Mouse (Mus musculus) ovary, postnatal 14 days (tissue): ENCODE results near the gene Rptor.

Source experiments
- DNase-seq: peaks from one replicate; pipeline ENCODE4 v3.0.0; 2022; ENCODE audit warnings: low spot score

The Rptor gene

GRCm38 (mm10) chr11:119603527-119603905, 811 bp downstream of the Rptor start:
- DNase-seq: no peak

DNA sequence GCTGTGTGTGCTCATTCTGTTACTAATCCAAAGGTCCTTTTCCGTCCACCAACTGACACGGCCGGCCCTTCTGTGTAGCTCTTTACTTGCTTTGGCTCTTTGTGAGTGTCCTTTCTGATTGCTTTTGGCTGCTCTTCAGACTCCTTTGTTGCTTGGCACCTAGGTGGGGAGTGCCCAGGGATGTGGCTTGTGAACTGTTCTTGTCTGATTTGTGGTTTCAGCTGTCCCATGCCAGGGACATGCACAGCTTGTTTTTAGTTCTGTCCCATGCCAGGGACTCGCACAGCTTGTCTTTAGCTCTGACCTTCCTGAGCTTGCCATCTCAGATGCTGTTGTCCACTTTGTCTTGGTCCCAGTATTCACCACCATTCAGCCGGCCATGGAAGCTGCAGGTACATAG, 4.8 kb downstream of the Rptor start:
- no peak for DNase-seq

- DNase-seq: no peak
Observed at GRCm38 (mm10) chr11:119611496-119611895, 8.8 kb downstream of the Rptor start.

DNA sequence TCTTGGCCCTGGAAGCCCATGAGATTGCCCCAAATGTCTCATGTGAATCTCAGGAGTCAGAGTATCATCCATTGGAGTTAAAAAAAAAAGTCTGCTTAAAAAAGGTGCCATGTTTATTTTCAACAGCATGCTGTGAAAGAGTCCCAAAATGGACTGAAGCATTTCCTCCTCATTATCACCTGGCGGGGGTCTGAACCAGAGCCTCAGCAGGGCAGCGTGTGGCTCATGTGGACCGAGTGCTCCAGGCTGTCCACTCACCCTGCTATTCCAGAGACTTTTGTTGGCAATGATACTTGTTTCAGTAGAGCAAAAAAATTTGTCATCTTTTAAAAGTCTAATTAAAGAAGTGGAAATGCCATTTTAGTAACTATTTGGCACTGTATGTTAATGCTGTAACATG, 9.5 kb downstream of the Rptor start:
- no peak for DNase-seq

GRCm38 (mm10) chr11:119615087-119615486, 12.4 kb downstream of the Rptor start:
- DNase-seq: no peak

DNA sequence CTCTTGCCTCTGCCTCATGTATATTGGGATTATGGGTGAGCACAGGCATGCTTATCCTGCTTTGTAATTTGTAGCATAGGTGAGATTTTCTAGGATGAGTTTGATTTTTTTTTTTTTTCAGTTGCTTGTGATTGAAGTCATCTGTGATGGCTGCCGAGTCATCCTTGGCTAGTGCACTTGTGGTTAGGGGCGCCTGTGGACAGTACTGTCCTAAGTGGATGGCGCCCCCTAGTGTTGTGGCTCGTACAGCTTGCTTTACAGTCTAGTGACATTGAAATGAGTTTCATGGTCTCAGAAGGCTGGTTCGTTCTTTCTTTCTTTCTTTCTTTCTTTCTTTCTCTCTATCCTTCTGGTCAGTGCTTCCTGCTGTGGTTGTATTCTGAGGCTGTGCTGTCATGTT, 16.1 kb downstream of the Rptor start:
- DNase-seq: peak; percentile 15

DNA sequence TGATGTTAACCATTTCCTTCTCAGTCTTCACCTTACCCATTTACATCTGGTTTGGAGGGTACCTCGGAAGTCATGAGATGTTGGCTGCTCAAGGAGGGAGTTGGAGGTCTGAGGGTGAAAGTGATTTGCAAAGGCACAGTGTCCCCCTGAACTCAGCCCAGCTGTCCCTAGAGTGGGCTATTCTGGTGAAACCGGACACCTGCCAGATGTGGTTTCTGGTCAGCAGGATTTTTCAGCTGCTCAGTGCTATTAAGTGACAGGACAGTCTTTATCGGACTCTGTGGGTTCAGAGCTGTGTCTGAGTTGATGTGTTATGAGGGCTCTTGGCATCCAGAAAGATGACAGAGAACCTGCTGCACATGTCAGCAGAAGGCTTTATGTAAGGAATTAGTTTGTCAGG, 18.6 kb downstream of the Rptor start:
- no peak for DNase-seq

GRCm38 (mm10) chr11:119623800-119624199, 21.1 kb downstream of the Rptor start:
- DNase-seq: no peak

DNA sequence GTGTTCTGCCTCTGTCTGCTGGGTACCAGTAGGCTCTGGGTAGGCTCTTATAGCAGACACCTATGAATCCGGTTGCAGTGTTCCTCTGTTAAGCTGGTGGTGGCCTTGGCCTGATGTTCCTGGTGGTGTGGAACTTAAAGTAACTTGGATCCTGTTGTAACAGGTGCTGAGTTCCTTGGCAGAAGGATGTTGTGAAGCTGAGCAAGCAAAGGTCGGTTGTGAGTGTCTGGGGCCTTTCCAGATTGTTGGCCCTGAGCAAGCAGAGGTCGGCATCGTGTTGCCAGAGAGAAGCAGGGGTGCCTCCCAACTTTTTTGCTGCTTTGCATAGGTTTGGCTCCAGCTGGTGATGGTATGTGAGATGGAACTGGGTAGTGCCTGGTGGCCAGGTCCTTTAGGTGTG, 21.7 kb downstream of the Rptor start:
- DNase-seq: no peak

GRCm38 (mm10) chr11:119624955-119625354, 22.2 kb downstream of the Rptor start:
- no peak for DNase-seq

DNA sequence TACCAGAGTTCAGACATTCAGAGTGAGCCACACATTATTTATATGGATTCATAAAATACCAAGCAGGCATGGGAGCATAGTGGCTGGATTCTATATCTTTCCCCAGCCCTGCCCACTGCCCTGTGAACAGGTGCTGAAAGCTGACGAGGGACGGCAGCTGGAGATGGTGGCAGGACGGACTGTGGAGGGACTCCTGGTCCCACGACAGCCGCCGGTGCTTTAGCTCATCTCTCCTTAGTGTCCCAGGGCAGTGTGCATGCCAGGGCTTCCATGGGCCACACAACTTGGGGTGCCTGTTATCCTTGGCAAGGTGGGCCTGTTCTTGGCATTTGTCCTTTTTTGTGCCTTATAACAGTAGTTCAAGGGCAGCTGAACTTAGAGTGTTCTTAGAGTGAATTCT, 22.8 kb downstream of the Rptor start:
- DNase-seq: no peak

DNA sequence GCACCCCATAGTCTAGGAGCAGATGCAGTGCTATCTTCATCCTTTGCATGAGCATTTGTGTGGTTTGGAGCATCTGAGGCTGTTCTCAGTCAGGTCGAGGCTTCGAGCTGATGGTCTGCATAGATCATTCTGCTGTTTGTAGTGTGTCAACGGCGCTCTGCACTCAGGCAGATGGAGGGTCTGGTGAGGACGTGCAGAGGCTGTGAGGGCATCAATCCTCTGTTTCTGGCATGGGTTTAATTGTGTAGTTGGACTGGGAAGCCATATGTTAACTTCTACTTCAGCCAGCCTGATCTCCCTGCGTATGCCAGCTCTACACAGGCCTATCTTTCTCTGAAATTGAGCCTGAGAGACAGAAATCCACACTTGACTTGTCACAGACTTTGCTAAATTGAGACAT, 23.2 kb downstream of the Rptor start:
- no peak for DNase-seq

GRCm38 (mm10) chr11:119627243-119627642, 24.5 kb downstream of the Rptor start:
- DNase-seq: no peak

DNA sequence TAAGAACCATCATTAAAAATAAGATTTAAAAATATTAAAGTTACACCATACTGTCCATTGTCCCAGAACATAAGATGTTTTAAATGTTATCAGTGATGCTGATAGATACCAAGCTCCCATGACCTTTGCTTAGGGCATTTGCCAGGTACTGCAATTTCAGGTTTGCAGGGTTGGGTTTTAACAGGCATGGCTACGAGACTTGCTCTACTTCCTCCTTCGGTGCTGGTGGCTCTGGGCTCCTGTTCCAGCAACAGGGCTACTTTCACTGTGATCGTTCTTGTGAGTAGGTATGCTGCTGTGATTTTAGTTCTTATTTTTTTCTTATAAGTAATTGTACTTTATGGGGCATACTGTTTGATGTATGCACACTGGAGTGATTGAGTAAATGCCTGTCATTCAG, 26.4 kb downstream of the Rptor start:
- no peak for DNase-seq

DNA sequence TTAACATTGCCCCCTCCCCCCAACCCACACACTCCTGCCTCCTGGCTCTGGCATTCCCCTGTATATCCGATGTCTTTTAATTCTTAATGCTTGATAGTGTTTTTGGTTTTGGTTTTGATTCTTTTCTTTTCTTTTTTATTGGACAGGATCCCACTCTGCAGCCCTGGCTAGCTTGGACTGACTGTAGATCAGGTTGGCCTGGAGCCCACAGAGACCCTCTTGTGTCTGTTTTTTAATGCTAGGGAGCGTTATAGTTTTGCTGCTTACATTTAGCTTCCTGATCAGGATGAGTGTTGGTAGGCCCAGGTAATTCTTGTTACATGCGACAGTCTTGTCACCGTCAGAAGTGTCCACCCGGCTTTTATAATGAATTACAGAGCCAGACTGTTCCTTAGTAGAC, 27.6 kb downstream of the Rptor start:
- DNase-seq: no peak

GRCm38 (mm10) chr11:119631222-119631870, 28.6 kb downstream of the Rptor start:
- DNase-seq: no peak

GRCm38 (mm10) chr11:119636371-119636883, 33.7 kb downstream of the Rptor start:
- no peak for DNase-seq

GRCm38 (mm10) chr11:119637519-119637918, 34.8 kb downstream of the Rptor start:
- no peak for DNase-seq

DNA sequence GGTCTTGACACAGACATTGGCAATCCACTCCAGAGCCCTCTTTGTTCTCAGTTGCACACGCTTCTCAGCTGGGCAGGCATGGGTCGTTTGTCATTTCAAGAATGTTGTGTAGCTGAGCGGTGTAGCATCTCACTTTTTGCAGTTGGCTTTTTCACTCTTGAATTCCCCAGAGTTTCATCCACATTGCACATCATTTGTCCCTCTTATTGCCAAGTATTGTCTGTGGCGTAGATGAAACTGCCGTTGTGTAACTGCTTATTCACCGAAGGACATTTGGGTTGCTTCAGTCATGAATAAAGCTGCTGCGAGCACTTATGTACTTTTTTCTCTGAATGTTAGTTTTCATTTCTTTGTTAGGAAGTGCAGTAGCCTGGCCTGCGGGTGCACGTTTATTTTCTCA, 37.8 kb downstream of the Rptor start:
- no peak for DNase-seq

DNA sequence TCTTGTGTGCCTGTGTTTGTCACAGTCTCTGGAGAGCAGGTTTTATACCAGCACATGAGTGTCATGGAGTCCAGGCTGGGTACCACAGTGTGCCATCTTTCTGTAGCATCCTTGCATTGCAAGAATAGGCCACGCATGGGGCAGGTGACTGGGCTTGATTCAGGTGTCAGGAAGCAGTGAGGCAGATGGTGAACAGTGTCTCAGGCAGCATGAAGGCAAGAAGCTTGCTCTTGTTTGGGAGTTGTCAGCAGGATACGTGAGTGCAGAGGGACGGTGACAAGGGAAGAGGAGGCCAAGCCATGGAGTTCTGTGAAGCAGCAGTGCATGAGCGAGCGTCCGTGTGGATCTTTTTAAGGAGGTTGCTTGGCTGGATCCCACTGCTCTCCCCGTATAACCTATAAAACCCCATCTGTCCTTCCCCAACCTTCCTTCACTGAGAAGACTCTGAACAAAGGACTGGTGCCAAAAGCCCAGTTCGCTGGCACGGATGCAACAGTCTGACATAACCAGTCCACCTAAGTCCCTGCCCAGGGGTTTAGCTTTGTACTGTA, 39.2 kb downstream of the Rptor start:
- no peak for DNase-seq

GRCm38 (mm10) chr11:119643347-119643746, 40.6 kb downstream of the Rptor start:
- DNase-seq: no peak

DNA sequence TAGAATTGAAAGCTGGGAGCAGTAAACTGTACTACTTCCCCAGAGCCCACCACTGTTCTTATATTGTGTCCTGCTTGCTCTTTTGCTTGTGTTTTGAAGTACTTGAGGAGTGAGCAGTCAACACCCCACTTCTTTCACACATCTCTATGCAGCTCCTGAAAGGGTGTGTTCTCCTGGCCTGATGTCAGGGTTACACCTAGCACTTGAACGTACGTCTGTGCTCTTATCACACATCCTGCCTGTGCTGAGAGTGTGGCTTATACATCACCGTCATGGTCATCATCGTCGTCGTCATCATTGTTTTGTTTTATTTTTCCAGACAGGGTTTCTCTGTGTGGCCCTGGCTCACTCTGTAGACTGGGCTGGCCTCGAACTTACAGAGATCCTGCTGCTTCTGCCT, 41.4 kb downstream of the Rptor start:
- DNase-seq: no peak

DNA sequence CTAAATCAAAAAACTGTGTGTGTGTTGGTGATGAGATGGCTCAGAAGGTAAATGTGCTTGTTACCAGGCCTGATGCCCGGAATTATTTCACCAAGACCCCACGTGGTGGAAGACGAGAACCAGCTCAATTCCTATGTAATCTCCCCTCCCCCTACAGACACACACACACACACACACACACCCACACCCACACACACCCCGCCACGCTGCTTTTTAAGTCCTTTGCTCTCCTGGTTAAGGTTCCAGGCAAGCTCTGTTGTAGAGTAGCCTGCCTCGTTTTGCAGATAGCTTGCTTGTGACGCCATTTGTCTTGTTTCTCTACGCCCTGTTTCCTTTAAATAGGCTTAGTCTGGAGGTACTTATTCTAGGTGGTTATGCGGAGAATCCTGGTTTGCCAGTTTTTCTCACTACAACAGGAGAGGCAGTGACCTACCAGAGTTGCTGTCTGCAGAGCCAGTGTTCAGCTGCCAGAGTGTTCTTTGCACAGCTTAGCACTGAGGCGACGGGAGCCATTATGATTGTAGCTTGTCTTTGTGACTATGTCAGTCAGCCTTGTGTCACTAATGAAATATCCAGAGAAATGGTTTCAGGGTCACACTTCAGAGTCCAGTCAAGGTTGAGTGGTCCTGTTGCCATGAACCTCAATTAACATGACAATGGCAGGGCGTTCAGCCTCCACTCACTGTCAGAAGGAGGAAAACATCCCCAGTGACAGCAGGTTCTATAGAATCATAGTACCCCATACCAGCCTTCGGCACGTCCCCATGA, 42.1 kb downstream of the Rptor start:
- DNase-seq: no peak
